8 mouse cellular contexts compared by ENCODE assay signal in genomic region chr2:70538283-70538682, GRCm38 (mm10). TPM values are rescaled to one million over a fixed set of nuclear protein-coding genes. Genes with fewer than 3 reads are reported as not detected.
A peak's percentile ranks its signal among the peaks of the same experiment; 100 is the strongest.
DNase-seq lines count a peak whose midpoint lies in the region; ATAC-seq and TF ChIP-seq lines count a peak whose summit lies in the region.
"Not testable (repeated sequence)": the region's sequence is repeated elsewhere in the genome, so short reads cannot be mapped to it uniquely, and the experiment has no call there.

No protein-coding gene starts in this region.

- TF ChIP-seq CTCF in cortical plate, adult 2 months (IDR thresholded peaks at IDR 0.05; ENCODE audit: extremely low read depth, insufficient read depth, low read length): peak; percentile 51
- TF ChIP-seq CTCF in heart, postnatal 0 days (IDR thresholded peaks at IDR 0.05; ENCODE audit: low read depth): peak; percentile 61
- peak; percentile 82 for TF ChIP-seq CTCF in liver, embryonic 14.5 days (IDR thresholded peaks at IDR 0.05; ENCODE audit: low read depth)
- peak; percentile 75 for TF ChIP-seq CTCF in midbrain, postnatal 0 days (IDR thresholded peaks at IDR 0.05)

- H3K36me3 ChIP-seq in heart, postnatal 0 days (replicated peaks; ENCODE audit: control insufficient read depth, insufficient read depth, low read length); liver, embryonic 14.5 days (replicated peaks; ENCODE audit: control insufficient read depth, insufficient read depth, low read depth); midbrain, postnatal 0 days (ENCODE audit: insufficient read depth, low read length): not testable (repeated sequence)

- peak; percentile 18 for DNase-seq in CD4-positive helper T cell, adult 2 months (ENCODE audit: low read depth, low spot score)
- peak; percentile 43 to 66 for DNase-seq in adrenal gland, adult 18-20 months (ENCODE audit: low spot score in 2 of 2)
- not testable (repeated sequence) for DNase-seq in heart, postnatal 0 days (ENCODE audit: low spot score); liver, embryonic 14.5 days (ENCODE audit: low read depth in 3 of 3, low spot score in 3 of 3)
- peak; percentile 50 for DNase-seq in kidney, postnatal 14 days
- peak; percentile 5 for DNase-seq in midbrain, postnatal 0 days (ENCODE audit: low spot score)
- peak; percentile 81 for DNase-seq in testis, postnatal 10 days (ENCODE audit: low spot score)

- not testable (repeated sequence) for H3K27ac ChIP-seq in cortical plate, adult 2 months (ENCODE audit: insufficient read depth, low read length); heart, postnatal 0 days (ENCODE audit: low read depth); liver, embryonic 14.5 days; midbrain, postnatal 0 days (ENCODE audit: low read depth, low read length)

- not testable (repeated sequence) for H3K27me3 ChIP-seq in heart, postnatal 0 days (ENCODE audit: control insufficient read depth, insufficient read depth, low read length); liver, embryonic 14.5 days (ENCODE audit: control insufficient read depth, insufficient read depth, low read length); midbrain, postnatal 0 days (ENCODE audit: insufficient read depth, low read length)

- ATAC-seq in heart, postnatal 0 days (ENCODE audit: insufficient read depth, low read depth); liver, embryonic 14.5 days (ENCODE audit: insufficient read depth); midbrain, postnatal 0 days (ENCODE audit: low FRiP score): not testable (repeated sequence)

- not testable (repeated sequence) for H3K9ac ChIP-seq in heart, postnatal 0 days (replicated peaks; ENCODE audit: low read depth, low read length); liver, embryonic 14.5 days (replicated peaks); midbrain, postnatal 0 days (replicated peaks; ENCODE audit: low read length, poor library complexity, severe bottlenecking)

- not testable (repeated sequence) for TF ChIP-seq POLR2A in cortical plate, adult 2 months (IDR thresholded peaks at IDR 0.05; ENCODE audit: extremely low read depth, insufficient read depth, low read length)

- H3K4me2 ChIP-seq in heart, postnatal 0 days (ENCODE audit: low read depth, low read length); liver, embryonic 14.5 days (ENCODE audit: low read depth); midbrain, postnatal 0 days (ENCODE audit: low read depth, low read length, poor library complexity, severe bottlenecking): not testable (repeated sequence)

- H3K9me3 ChIP-seq in heart, postnatal 0 days (replicated peaks; ENCODE audit: control insufficient read depth, low read length); liver, embryonic 14.5 days (ENCODE audit: control insufficient read depth, low read length); midbrain, postnatal 0 days (ENCODE audit: low read length): not testable (repeated sequence)

- not testable (repeated sequence) for TF ChIP-seq EP300 in heart, postnatal 0 days (IDR thresholded peaks at IDR 0.05; ENCODE audit: low read depth); liver, embryonic 14.5 days (IDR thresholded peaks at IDR 0.05; ENCODE audit: low read depth)

- not testable (repeated sequence) for H3K4me1 ChIP-seq in cortical plate, adult 2 months (ENCODE audit: control insufficient read depth, insufficient read depth, low read length); heart, postnatal 0 days (ENCODE audit: control insufficient read depth, insufficient read depth); liver, embryonic 14.5 days (replicated peaks; ENCODE audit: control insufficient read depth in 2 of 2, insufficient read depth in 2 of 2, low read length in 1 of 2); midbrain, postnatal 0 days (ENCODE audit: insufficient read depth, low read length)

- 44% methylated on average over 7 of the region's 7 CpGs for WGBS in heart, postnatal 0 days
- 23% methylated on average over 7 of the region's 7 CpGs for WGBS in liver, embryonic 14.5 days (ENCODE audit: insufficient replicate concordance)
- WGBS in midbrain, postnatal 0 days: 44% methylated on average over 7 of the region's 7 CpGs

- H3K4me3 ChIP-seq in cortical plate, adult 2 months (ENCODE audit: insufficient read depth, low read length); heart, postnatal 0 days (ENCODE audit: low read depth, low read length); liver, embryonic 14.5 days (ENCODE audit: insufficient read depth in 1 of 2, low read depth in 2 of 2, low read length in 2 of 2); midbrain, postnatal 0 days (ENCODE audit: low read depth, low read length): not testable (repeated sequence)

RNA-seq across cellular contexts. Expression of gene Gad1, which starts 14.6 kb away (rescaled TPM):
- total RNA-seq in adrenal gland, adult 18-20 months (2021): 1 to 10 TPM; 6.6 to 9.6 TPM
- 310 and 343 TPM in 2 replicates for polyA plus RNA-seq in cortical plate, adult 2 months (2012; rRNA removed)
- not detected in 2 replicates for total RNA-seq in heart, postnatal 0 days (2014; rRNA removed; ENCODE audit: low replicate concordance)
- 0.05 and 0.11 TPM in 2 replicates for polyA plus RNA-seq in heart, postnatal 0 days (2015; fragmentation: Nextera tagmentation; extraction: Ambion mirVana)
- polyA plus RNA-seq in liver, embryonic 14.5 days (2012; rRNA removed): 0.02 and 0.10 TPM in 2 replicates
- 0.03 and 0.14 TPM in 2 replicates for polyA plus RNA-seq in liver, embryonic 14.5 days (2014; fragmentation: Nextera tagmentation; extraction: Ambion mirVana)
- 154 and 181 TPM in 2 replicates for total RNA-seq in midbrain, postnatal 0 days (2014; rRNA removed)
- 160 and 176 TPM in 2 replicates for polyA plus RNA-seq in midbrain, postnatal 0 days (2015; fragmentation: Nextera tagmentation; extraction: Ambion mirVana)

RNA-seq across cellular contexts. Expression of gene Erich2, which starts 29.7 kb away (rescaled TPM):
- total RNA-seq in adrenal gland, adult 18-20 months (2021): under 1 TPM in 1 of 2 experiments, not detected in 1; 0.23 TPM
- 0.44 and 1.3 TPM in 2 replicates for polyA plus RNA-seq in cortical plate, adult 2 months (2012; rRNA removed)
- total RNA-seq in heart, postnatal 0 days (2014; rRNA removed; ENCODE audit: low replicate concordance): not detected in 2 replicates
- polyA plus RNA-seq in heart, postnatal 0 days (2015; fragmentation: Nextera tagmentation; extraction: Ambion mirVana): 0.19 and 1.2 TPM in 2 replicates
- not detected in 2 replicates for polyA plus RNA-seq in liver, embryonic 14.5 days (2012; rRNA removed)
- polyA plus RNA-seq in liver, embryonic 14.5 days (2014; fragmentation: Nextera tagmentation; extraction: Ambion mirVana): not detected in 2 replicates
- 0.52 and 0.66 TPM in 2 replicates for total RNA-seq in midbrain, postnatal 0 days (2014; rRNA removed)
- 3.1 and 3.4 TPM in 2 replicates for polyA plus RNA-seq in midbrain, postnatal 0 days (2015; fragmentation: Nextera tagmentation; extraction: Ambion mirVana)

Comparison
In these comparisons a context has a peak if more than half of its experiments do, and no peak if none do; other contexts are left out.
1. RNA of gene Gad1, which starts 14.6 kb away (polyA plus RNA-seq): 310 to 343 TPM in cortical plate, adult 2 months and 160 to 176 TPM in midbrain, postnatal 0 days; 0.05 to 0.11 TPM in heart, postnatal 0 days and 0.02 to 0.14 TPM in liver, embryonic 14.5 days; every median in the first group is over 100 times any median in the second.
2. Peak in every context shown above with its lines, with median percentiles within 50 percentile points of each other: CTCF ChIP-seq.